Mouse (Mus musculus) spleen, adult 12 weeks (tissue): ENCODE results near the gene Vmn1r211.
"Not testable (repeated sequence)": the region's sequence is repeated elsewhere in the genome, so short reads cannot be mapped to it uniquely, and the experiment has no call there.

ENCODE experiments used
- DNase-seq: peaks from one replicate; pipeline ENCODE4 v3.0.0; 2022; ENCODE audit warnings: low spot score

The Vmn1r211 gene

DNA sequence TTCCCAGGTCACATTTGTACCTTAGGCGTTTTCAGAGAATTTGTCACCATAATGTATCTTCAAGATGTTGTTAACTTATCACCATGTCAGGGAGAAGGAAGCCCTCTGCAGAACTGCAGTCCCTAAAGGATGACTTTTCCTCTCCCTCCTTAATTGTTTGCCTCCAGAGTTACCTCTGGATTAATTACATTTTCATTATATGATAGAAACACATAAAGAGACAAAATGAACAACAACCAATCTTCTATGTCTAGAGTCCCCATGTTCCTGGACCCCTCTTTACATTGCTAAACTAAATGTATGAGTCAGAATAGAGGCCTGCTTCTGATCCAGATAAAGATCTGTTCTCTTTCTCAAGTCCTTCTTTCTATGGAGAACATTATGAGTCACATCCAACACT lies at the start of gene Vmn1r211:
TSS of gene Vmn1r211 (minus strand) at position 101 of the 400 bp plus-strand sequence.
- no peak for DNase-seq

GRCm38 (mm10) chr13:22884105-22884504 lies 26.7 kb upstream of the Vmn1r211 start, which contains the start of gene Vmn1r212:
TSS of gene Vmn1r212 (minus strand) at chr13:22884205.
- no peak for DNase-seq

- DNase-seq: no peak
Observed at GRCm38 (mm10) chr13:22879257-22879656, 21.9 kb upstream of the Vmn1r211 start.

DNA sequence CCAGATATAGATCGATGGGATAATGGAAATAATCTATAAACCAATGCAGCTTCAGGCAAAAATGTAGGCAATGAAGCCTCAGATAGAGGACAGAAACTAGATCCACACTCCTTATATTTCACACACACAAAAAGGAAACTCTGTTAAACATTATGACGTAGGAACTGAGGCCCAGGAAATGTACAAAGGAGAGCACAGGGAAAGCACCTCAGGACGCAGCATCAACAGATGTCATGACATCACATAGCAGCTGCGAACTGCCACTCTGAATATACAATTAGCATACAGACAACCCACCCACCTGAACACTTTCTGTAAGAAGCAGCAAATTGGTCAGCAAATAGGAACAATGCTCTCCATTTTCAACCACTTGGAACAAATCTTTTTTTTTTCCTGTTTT lies 2.6 kb downstream of the Vmn1r211 start:
- DNase-seq: no peak

GRCm38 (mm10) chr13:22846798-22847197 lies 10.6 kb downstream of the Vmn1r211 start:
- no peak for DNase-seq

DNA sequence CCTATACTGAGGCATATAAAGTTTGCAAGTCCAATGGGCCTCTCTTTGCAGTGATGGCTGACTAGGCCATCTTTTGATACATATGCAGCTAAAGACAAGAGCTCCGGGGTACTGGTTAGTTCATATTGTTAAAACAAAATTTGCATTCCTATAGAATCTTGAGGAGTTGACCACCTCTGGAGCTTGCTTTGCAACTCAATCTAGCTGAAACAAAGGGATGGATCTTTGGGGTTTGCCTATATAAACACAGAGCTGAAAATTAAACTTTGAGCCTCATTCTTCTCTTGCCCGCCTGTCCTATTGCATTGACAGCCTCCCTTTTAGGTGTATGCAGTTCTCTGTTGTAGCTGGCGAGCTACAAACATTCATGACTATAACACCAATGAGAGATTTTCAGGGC lies 13.1 kb downstream of the Vmn1r211 start:
- not testable (repeated sequence) for DNase-seq

DNA sequence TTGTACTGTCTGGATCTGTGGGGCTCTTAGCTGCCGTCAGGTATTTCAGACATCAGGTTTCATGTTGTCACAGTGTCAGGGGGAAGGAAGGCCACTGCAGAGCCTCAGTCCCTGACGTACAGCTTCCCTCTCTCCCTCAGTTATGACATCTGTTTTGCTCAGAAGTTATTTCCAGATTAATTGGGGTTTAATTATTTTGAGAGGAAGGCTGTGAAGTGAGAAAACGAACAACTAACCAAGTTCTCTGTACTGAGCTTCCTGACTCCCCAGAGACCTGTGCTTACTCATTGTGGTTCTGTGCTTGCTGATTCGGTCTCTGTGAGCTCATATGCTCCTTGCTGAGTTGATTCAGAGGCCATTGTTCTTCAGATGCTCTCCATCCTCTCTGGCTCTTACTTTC lies 26.1 kb downstream of the Vmn1r211 start, which contains the start of gene Vmn1r210:
TSS of gene Vmn1r210 (minus strand) at position 101 of the 400 bp plus-strand sequence.
- DNase-seq: no peak

DNA sequence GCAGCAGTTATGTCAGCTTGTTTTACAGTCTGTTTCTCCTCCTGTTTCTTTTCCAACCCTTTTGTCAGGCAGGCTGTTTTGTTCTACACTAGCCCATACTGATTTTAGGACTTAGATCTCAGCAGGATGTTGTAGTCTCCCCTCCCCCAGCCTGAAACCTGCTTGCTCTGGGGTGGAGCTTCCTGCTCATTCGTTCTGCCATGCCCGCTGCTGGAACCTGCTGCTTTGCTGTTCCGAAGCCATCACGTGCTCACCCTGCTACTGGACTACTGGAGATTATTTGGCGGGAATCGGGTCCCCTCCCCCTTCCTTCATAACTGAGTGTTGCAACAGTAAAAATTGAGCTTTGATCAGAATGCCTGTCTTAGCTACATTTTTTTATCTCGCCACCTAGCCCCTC lies 28.0 kb downstream of the Vmn1r211 start:
- not testable (repeated sequence) for DNase-seq

- not testable (repeated sequence) for DNase-seq
Observed at GRCm38 (mm10) chr13:22821601-22822000, 35.8 kb downstream of the Vmn1r211 start.

DNA sequence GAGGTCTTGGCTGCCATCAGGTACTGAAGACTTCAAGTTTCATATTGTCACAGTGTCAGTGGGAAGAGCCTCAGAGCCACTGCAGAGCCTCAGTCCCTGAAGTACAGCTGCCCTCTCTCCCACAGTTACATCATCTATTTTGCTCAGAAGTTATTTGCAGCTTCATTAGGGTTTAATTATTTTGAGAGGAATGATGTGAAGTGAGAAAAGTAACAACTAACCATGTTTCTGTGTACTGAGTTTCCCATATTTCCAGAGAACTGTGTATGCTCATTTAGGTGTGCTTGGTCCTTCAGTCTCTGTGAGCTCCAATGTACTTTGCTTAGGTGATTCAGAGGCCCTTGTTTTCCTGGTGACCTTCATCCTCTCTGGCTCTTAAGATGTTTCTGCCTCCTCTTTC lies 47.8 kb downstream of the Vmn1r211 start, which contains the start of gene Vmn1r209:
TSS of gene Vmn1r209 (minus strand) at position 101 of the 400 bp plus-strand sequence.
- not testable (repeated sequence) for DNase-seq
